Mouse (Mus musculus): Measurements from ENCODE around the gene Spry2. TPM values are rescaled to one million over a fixed set of nuclear protein-coding genes. Genes with fewer than 3 reads are reported as not detected.

Spry2 gene
- total RNA-seq, 2 experiments from 2014 or later, result 50.9 to 51.9 TPM

- peak; percentile 79 for DNase-seq
- intact Hi-C loops (cut with DNase I), result loop anchor here (5.0 to 10.0 kb wide), 6 partner anchors 163 to 580 kb away; no protein-coding TSS in a partner anchor
These were observed 1.4 kb downstream of the Spry2 start for GRCm38 (mm10) chr14:105894971-105895873.

- intact Hi-C loops (cut with DNase I), result loop anchor here (5.0 to 10.0 kb wide), 4 partner anchors 259 to 579 kb away; no protein-coding TSS in a partner anchor
- peak; percentile 35 for DNase-seq
These were observed 3.0 kb downstream of the Spry2 start for GRCm38 (mm10) chr14:105893623-105893995.

GRCm38 (mm10) chr14:105892941-105893622 is 3.5 kb downstream of the Spry2 start:
- intact Hi-C loops (cut with DNase I), result loop anchor here (5.0 to 10.0 kb wide), 4 partner anchors 258 to 578 kb away; no protein-coding TSS in a partner anchor
- DNase-seq, result peak; percentile 13

GRCm38 (mm10) chr14:105890516-105891231 is 5.9 kb downstream of the Spry2 start:
- intact Hi-C loops (cut with DNase I), result loop anchor here (5.0 to 10.0 kb wide), 4 partner anchors 256 to 576 kb away; no protein-coding TSS in a partner anchor
- no peak for DNase-seq

GRCm38 (mm10) chr14:105886643-105887374 is 9.8 kb downstream of the Spry2 start:
- DNase-seq, result no peak
- intact Hi-C loops (cut with DNase I), result no loop called here

GRCm38 (mm10) chr14:105885249-105885648 is 11.4 kb downstream of the Spry2 start:
- intact Hi-C loops (cut with DNase I), result no loop called here
- DNase-seq, result no peak

- intact Hi-C loops (cut with DNase I), result no loop called here
These were observed 13.4 kb downstream of the Spry2 start for GRCm38 (mm10) chr14:105883215-105883614.

GRCm38 (mm10) chr14:105878359-105878758 is 18.3 kb downstream of the Spry2 start:
- no peak for DNase-seq
- intact Hi-C loops (cut with DNase I), result no loop called here

More at GRCm38 (mm10) chr14:105883215-105883614, 13.4 kb downstream of the Spry2 start:
- no peak for DNase-seq

GRCm38 (mm10) chr14:105876375-105876774 is 20.2 kb downstream of the Spry2 start:
- DNase-seq, result no peak
- intact Hi-C loops (cut with DNase I), result no loop called here

GRCm38 (mm10) chr14:105870370-105870936 is 26.2 kb downstream of the Spry2 start:
- DNase-seq, result no peak
- intact Hi-C loops (cut with DNase I), result no loop called here

- intact Hi-C loops (cut with DNase I), result no loop called here
- no peak for DNase-seq
These were observed 31.2 kb downstream of the Spry2 start for GRCm38 (mm10) chr14:105865381-105865938.

GRCm38 (mm10) chr14:105862199-105862598 is 34.4 kb downstream of the Spry2 start:
- DNase-seq, result no peak
- intact Hi-C loops (cut with DNase I), result no loop called here

GRCm38 (mm10) chr14:105860920-105861319 is 35.7 kb downstream of the Spry2 start:
- DNase-seq, result no peak
- intact Hi-C loops (cut with DNase I), result no loop called here

- intact Hi-C loops (cut with DNase I), result no loop called here
- no peak for DNase-seq
These were observed 36.3 kb downstream of the Spry2 start for GRCm38 (mm10) chr14:105860276-105860675.

- intact Hi-C loops (cut with DNase I), result no loop called here
- DNase-seq, result no peak
These were observed 36.7 kb downstream of the Spry2 start for GRCm38 (mm10) chr14:105859876-105860275.

GRCm38 (mm10) chr14:105859368-105859767 is 37.3 kb downstream of the Spry2 start:
- no peak for DNase-seq
- intact Hi-C loops (cut with DNase I), result no loop called here

GRCm38 (mm10) chr14:105858935-105859334 is 37.7 kb downstream of the Spry2 start:
- intact Hi-C loops (cut with DNase I), result no loop called here
- DNase-seq, result no peak

GRCm38 (mm10) chr14:105851359-105852067 is 45.1 kb downstream of the Spry2 start:
- intact Hi-C loops (cut with DNase I), result no loop called here
- DNase-seq, result no peak
